Mouse (Mus musculus) midbrain, embryonic 15.5 days (tissue): ENCODE results near the gene Adipoq. TPM values are rescaled to one million over a fixed set of nuclear protein-coding genes. Genes with fewer than 3 reads are reported as not detected.
A peak's percentile ranks its signal among the peaks of the same experiment; 100 is the strongest.

Experiments used
- ATAC-seq: fragments of 200-750 bp; cut with Nextera tagmentation; replicated peaks from 2 replicates; pipeline ENCODE4 v1.8.0; 2017; ENCODE audit warnings: moderate TSS enrichment
- H3K27ac ChIP-seq: fragments of 300-500 bp; sonication (generic); 2 replicates; pipeline ENCODE4 v1.5.1; 2015; ENCODE audit warnings: mild to moderate bottlenecking, inconsistent platforms
- H3K27me3 ChIP-seq: fragments of 300-500 bp; sonication (generic); replicated peaks from 2 replicates; pipeline ENCODE4 v1.6.1; 2015; ENCODE audit warnings: inconsistent platforms
- H3K36me3 ChIP-seq: fragments of 300-500 bp; sonication (generic); replicated peaks from 2 replicates; pipeline ENCODE4 v1.6.1; 2015; ENCODE audit warnings: inconsistent platforms
- H3K4me1 ChIP-seq: fragments of 300-500 bp; sonication (generic); 2 replicates; pipeline ENCODE4 v1.6.1; 2015; ENCODE audit warnings: inconsistent platforms
- H3K4me2 ChIP-seq: fragments of 300-500 bp; sonication (generic); 2 replicates; pipeline ENCODE4 v1.6.1; 2015; ENCODE audit warnings: inconsistent platforms, mild to moderate bottlenecking, moderate library complexity
- H3K4me3 ChIP-seq: fragments of 300-500 bp; sonication (generic); 2 replicates; pipeline ENCODE4 v1.5.1; 2015; ENCODE audit warnings: mild to moderate bottlenecking, inconsistent platforms
- H3K9ac ChIP-seq: fragments of 300-500 bp; sonication (generic); 2 replicates; pipeline ENCODE4 v1.6.1; 2015; ENCODE audit warnings: mild to moderate bottlenecking, inconsistent platforms
- H3K9me3 ChIP-seq: fragments of 300-500 bp; sonication (generic); 2 replicates; pipeline ENCODE4 v1.6.1; 2016; ENCODE audit warnings: inconsistent platforms
- WGBS: fragments of 180-500 bp; shearing (Covaris S2); methylation state at CpG from one replicate; pipeline ENCODE4 v1.1.7; 2015; ENCODE audit warnings: mixed read lengths; 5-methylcytosine and 5-hydroxymethylcytosine counted together
- polyA plus RNA-seq: library from polyadenylated mRNA; unstranded; fragments of >200 nt; fragmentation: Nextera tagmentation; extraction: Ambion mirVana; gene quantifications from 2 replicates; pipeline ENCODE4 v1.2.1, GENCODE M21; 2015

The Adipoq gene
- polyA plus RNA-seq, 1 experiment from 2014 or later, result not detected

DNA sequence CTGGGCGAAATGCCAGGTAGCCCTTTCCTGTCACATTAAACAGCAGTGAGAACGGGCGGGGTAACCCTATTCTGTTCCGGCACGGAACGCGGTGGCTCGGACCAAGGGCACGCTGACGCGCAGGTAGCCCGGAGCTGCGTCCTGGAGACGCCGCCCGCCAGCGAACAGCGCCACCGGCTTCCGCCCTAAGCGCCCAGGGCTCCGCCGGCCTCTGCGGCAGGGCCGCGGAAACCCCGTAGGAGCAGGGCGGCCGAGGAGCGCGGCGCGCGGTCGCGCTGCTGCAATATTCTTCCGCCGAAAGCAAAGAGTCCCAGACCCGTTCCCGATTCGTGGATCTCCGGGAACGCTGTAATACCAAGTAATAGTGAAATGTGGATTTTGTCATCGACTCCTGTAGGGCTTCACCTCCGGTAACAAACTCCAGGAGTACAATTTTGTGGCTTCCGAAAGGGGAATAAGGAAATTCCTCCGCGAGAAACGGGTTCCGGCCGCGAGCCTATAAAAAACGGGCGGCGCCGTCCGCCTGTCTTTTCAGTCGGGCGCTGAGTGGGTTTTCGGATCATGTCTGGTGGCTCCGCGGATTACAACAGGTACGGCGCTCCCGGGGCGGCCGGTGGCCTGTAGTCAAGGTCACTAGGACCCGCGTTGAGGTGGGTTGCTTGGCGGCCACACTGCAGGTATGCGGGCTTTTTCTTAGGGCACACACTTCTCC, 38.9 kb upstream of the Adipoq start, which contains the start of gene Eif4a2:
Gene Eif4a2 (plus strand): TSS at position 214 of the 712 bp plus-strand sequence.
- WGBS, result under 1% methylated on average over 71 of the region's 71 CpGs
- 0 out of 2 replicates have a peak, but pooled peaks cover 3% of the 10 kb centered on the region for H3K27me3 ChIP-seq
- peak within 1 kb of the TSS; percentile 85 for H3K4me2 ChIP-seq
- ATAC-seq, result peak; percentile 93
- H3K4me3 ChIP-seq, result peak within 1 kb of the TSS; percentile 91
- H3K9me3 ChIP-seq, result no peaks in the 10 kb centered on the region
- peak within 1 kb of the TSS; percentile 98 for H3K27ac ChIP-seq
- peaks cover 39% of the 10 kb centered on the region for H3K4me1 ChIP-seq
- peaks cover 24% of the 10 kb centered on the region for H3K36me3 ChIP-seq
- peak within 1 kb of the TSS; percentile 100 for H3K9ac ChIP-seq

DNA sequence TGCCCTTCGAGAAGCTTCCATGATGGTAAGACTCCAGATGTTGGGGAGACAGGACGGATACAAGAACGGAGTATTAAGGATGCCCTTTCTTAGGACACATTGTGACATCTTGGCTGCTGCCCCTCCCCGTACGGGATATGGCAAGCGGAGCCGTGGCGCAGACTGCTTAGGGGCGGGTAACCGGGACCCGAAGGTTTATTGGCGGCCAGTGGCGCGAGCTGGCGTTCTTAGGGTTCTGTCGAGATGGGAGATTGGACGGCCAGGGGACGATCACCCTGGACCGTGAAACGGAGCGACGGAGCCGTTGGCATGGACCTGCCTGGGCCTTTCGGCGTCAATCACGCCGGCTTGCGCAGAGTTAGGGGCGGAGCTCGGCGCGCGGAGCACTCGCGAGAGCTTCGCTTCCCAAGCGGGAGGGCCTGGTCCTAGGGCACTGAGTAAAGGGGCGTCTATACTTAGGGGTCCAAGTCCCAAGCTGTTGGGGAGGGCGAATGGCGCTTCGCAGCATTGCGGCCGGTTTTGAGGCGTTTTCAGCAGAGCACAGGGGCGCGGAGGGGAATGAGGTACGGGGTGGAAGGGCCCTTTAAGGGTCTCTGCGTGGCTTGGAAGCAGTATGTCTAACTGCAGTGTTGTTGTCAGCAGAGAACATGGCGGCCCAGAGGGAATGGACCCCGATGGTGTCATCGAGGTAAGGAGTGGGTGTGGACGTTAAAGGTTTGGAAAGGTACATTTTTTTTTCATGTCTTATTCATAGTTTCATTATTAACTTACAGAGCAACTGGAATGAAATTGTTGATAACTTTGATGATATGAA, 38.2 kb upstream of the Adipoq start:
- Histone ChIP-seq H3K27ac (peak overlapping the region; percentile 98), H3K9ac (peak overlapping the region; percentile 100), H3K4me3 (peak overlapping the region; percentile 91), H3K36me3 (peaks cover 31% of the 10 kb centered on the region), H3K9me3 (no peaks in the 10 kb centered on the region), H3K4me1 (peaks cover 47% of the 10 kb centered on the region), H3K27me3 (0 out of 2 replicates have a peak, but pooled peaks cover 3% of the 10 kb centered on the region), H3K4me2 (peak overlapping the region; percentile 85)
- peak; percentile 92 for ATAC-seq
- WGBS, result under 1% methylated on average over 52 of the region's 52 CpGs

DNA sequence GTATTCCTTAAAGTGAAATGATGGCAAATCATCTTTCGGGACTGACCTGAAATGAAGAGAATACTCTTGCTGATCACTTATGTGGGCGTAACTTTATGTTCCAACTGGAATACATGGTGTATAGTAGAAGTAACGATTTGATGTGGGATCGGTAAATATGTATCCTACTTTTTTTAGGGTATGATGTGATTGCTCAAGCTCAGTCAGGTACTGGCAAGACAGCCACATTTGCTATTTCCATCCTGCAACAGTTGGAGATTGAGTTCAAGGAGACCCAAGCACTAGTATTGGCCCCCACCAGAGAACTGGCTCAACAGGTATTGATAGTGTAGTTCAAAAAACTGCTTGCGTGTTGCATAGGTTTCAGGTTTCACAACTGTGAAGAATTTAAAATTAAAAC, 37.4 kb upstream of the Adipoq start:
- Histone ChIP-seq H3K4me2 (peak overlapping the region; percentile 85), H3K4me1 (peaks cover 47% of the 10 kb centered on the region), H3K27me3 (0 out of 2 replicates have a peak, but pooled peaks cover 1% of the 10 kb centered on the region), H3K9ac (peak overlapping the region; percentile 100), H3K27ac (0 out of 2 replicates have a peak overlapping the region, but pooled peaks have one; percentile 98), H3K36me3 (peaks cover 33% of the 10 kb centered on the region), H3K4me3 (peak overlapping the region; percentile 91), H3K9me3 (no peaks in the 10 kb centered on the region)
- ATAC-seq, result no peak
- 6% methylated on average over 5 of the region's 5 CpGs for WGBS

DNA sequence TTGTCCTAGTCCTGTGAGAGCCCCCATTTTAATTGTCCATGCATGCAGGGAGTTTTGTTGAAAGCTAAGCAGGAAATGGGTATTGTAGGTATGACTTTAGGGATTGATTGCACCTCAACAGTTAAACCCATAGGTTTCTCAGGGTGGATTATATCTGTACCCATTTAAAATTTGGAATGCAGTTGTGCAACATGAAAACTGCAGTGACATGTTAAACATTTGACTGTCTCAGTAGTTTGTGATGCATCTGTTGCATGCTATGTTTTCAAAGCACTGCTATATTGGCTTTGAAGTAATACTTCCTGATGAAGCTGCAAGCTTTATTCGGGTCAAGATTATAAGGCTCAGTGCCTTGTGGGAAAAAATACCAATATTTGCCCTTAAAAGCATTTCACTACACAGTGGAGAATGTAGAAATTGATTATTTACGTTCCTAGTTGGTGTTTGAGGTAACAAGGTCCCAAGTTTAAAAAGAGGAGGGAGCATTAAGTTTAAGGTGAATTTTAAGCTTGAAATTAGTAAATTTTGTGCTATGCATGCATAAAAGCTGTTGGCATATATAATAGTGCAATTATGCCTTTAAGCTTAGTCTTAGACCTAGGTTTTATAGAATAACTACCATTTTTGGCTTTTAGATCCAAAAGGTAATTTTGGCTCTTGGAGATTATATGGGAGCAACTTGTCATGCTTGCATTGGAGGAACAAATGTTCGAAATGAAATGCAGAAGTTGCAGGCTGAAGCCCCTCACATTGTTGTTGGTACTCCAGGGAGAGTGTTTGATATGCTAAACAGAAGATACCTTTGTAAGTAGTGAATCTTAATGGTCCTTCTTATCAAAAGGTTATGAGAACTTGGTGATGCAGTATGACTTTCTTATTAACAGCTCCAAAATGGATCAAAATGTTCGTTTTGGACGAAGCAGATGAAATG, 36.7 kb upstream of the Adipoq start:
- no peak for ATAC-seq
- Histone ChIP-seq H3K4me1 (peaks cover 47% of the 10 kb centered on the region), H3K9ac (peak overlapping the region; percentile 100; the same call in 1 of the 2 replicates), H3K27me3 (no peaks in the 10 kb centered on the region), H3K9me3 (no peaks in the 10 kb centered on the region), H3K4me3 (peak overlapping the region; percentile 91), H3K36me3 (peaks cover 40% of the 10 kb centered on the region), H3K4me2 (peak overlapping the region; percentile 85), H3K27ac (no peak overlapping the region)
- WGBS, result 55% methylated on average over 5 of the region's 5 CpGs

DNA sequence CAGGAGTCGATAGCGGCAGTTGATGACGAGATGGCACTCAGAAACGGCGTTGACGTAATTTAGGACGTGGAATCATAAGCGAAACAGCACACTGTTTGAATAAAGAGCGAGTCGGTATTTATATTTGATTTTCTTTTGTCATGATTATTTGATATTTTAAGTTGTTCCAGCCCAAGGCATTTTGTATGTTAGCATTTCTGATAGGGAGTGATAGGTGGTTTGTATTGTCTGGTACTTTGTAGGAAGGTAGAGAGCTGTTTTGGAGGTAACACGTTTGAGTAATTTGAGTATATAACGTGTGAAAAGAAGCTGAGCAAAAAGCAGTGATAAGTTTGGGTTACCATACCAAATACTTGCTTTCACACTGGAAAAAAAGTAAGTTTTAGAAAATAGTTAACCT, 34.0 kb upstream of the Adipoq start:
- Histone ChIP-seq H3K27me3 (no peaks in the 10 kb centered on the region), H3K4me2 (no peak overlapping the region), H3K9ac (no peak overlapping the region), H3K27ac (no peak overlapping the region), H3K9me3 (no peaks in the 10 kb centered on the region), H3K36me3 (peaks cover 51% of the 10 kb centered on the region), H3K4me3 (no peak overlapping the region), H3K4me1 (peaks cover 45% of the 10 kb centered on the region)
- WGBS, result 82% methylated on average over 12 of the region's 12 CpGs
- no peak for ATAC-seq

DNA sequence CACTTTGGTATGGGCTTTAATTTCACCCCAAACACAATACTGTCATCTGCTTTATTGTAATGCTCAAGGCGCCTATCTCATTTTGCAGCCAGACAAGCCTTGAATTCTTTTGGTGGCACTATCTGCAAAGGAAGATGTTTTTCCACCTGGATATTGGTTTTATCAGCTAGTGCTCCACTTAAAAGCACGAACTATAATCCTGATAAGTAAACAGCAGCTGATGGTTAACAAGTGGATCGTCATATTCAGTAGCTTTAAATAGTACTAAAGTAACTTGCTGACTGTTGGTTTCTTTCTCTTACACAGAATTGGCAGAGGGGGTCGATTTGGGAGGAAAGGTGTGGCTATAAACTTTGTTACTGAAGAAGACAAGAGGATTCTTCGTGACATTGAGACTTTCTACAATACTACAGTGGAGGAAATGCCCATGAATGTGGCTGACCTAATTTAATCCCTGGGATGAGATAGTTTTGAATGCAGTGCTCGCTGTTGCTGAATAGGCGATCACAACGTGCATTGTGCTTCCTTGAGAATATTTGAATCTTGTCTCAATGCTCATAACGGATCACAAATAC, 33.4 kb upstream of the Adipoq start:
- no peak overlapping the region for H3K9ac ChIP-seq
- no peaks in the 10 kb centered on the region for H3K9me3 ChIP-seq
- peaks cover 45% of the 10 kb centered on the region for H3K4me1 ChIP-seq
- ATAC-seq, result no peak
- H3K4me2 ChIP-seq, result no peak overlapping the region
- H3K4me3 ChIP-seq, result no peak overlapping the region
- H3K36me3 ChIP-seq, result peaks cover 52% of the 10 kb centered on the region
- 52% methylated on average over 9 of the region's 9 CpGs for WGBS
- no peak overlapping the region for H3K27ac ChIP-seq
- H3K27me3 ChIP-seq, result no peaks in the 10 kb centered on the region

DNA sequence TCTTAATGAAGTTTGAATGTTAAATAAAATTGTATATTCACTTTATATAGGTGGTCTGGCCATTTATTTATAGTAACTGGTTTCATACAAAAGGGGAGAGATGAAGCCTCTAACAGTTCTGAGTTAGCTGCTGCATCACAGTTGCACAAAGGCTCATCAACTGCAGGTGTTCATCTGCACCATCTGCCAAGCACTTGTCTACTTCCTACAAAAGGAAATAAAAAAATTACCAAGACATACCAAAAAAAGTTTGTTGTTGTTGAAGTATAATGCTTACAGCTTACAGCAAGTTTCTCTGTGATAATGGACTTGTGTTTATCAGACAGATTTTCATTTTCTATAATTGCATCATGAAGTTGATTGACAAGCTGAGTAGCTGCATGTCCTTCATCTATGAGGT, 32.4 kb upstream of the Adipoq start:
- no peaks in the 10 kb centered on the region for H3K27me3 ChIP-seq
- H3K4me1 ChIP-seq, result peaks cover 43% of the 10 kb centered on the region
- no peak for ATAC-seq
- H3K36me3 ChIP-seq, result peaks cover 51% of the 10 kb centered on the region
- no peak overlapping the region for H3K9ac ChIP-seq
- no peaks in the 10 kb centered on the region for H3K9me3 ChIP-seq
- no peak overlapping the region for H3K4me2 ChIP-seq
- no peak overlapping the region for H3K4me3 ChIP-seq
- H3K27ac ChIP-seq, result no peak overlapping the region

DNA sequence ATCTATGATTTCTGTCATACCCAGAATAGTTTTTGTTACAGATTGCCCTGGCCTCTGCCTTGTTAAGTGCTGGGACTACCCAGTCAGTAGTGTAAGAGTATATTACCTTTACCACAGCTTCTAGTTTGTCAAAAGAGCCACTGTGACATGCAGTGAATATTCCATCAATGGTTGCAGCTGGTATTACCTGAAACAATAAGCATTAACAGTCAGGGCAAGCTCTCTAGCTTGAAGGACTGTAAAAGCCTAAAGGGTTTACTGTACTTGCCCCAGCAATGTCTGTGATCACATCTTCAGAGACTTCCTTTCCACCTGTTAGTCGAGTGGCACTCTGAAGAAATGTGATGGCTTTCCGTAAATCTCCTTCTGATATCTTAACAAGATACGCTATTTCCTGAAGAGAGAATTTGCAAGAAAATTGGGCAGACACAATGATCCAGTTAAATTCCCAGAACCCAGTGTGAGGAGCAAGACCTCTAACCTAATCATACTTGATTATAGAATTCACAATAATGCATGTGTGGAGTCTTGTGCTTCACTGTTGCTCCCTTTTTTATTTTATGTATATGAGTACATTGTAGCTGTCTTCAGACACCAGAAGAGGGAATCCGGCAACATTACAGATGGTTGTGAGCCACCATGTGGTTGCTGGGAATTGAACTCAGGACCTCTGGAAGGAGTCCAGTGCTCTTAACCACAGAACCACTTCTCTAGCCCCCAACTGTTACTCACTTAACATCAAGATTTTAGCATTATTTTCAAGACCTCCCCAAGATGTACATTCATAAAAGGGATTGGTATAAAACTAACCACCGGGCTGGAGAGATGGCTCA, 31.8 kb upstream of the Adipoq start:
- Histone ChIP-seq H3K36me3 (peaks cover 45% of the 10 kb centered on the region), H3K4me2 (no peak overlapping the region), H3K4me1 (peaks cover 36% of the 10 kb centered on the region), H3K4me3 (no peak overlapping the region), H3K27ac (no peak overlapping the region), H3K9me3 (no peaks in the 10 kb centered on the region), H3K27me3 (no peaks in the 10 kb centered on the region), H3K9ac (no peak overlapping the region)
- 74% methylated on average over 5 of the region's 5 CpGs for WGBS
- no peak; the same call in 1 of the 2 replicates for ATAC-seq

DNA sequence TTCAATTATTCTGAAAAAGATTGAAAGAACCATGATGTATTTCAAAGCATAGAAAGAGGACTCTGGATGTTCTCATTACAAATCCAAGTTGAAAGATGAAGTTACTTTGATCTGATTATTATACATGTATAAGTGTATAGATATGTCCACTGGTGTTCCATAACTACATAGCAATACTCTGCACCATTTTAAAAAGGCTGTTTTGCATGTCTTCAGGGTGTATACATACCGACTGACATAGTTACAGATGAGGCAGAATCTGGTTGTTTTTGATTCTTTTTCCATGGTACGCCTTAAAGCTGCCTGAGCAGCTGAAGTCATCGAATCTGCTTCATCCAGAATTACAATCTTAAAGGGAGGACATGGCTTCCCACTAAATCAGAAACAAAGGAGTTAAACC, 30.9 kb upstream of the Adipoq start:
- H3K4me2 ChIP-seq, result no peak overlapping the region
- ATAC-seq, result no peak
- no peak overlapping the region for H3K27ac ChIP-seq
- H3K9me3 ChIP-seq, result no peaks in the 10 kb centered on the region
- 87% methylated on average over 3 of the region's 3 CpGs for WGBS
- no peaks in the 10 kb centered on the region for H3K27me3 ChIP-seq
- no peak overlapping the region for H3K4me3 ChIP-seq
- H3K4me1 ChIP-seq, result peaks cover 27% of the 10 kb centered on the region
- no peak overlapping the region for H3K9ac ChIP-seq
- H3K36me3 ChIP-seq, result peaks cover 43% of the 10 kb centered on the region

DNA sequence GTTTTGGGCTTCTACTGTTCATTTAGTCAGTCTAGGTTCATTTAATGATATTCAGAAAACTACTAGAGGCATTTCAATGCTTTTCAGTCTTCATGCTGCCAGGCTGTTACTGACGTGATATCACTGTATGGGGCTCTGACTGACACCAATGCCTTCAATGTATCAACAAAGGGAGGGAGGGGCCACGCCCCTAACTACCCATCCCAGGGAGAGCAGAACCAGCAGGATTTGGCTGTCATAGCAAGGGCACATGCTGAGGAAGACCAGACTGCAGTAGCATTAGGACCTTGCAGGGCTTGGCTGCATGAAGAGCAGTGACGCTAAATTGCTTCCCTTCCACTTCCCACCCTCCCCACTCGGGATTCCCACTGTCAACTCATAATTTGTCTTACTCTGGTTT, 29.2 kb upstream of the Adipoq start:
- Histone ChIP-seq H3K36me3 (peaks cover 33% of the 10 kb centered on the region), H3K4me1 (peaks cover 10% of the 10 kb centered on the region), H3K4me3 (no peak overlapping the region), H3K27me3 (no peaks in the 10 kb centered on the region), H3K27ac (no peak overlapping the region), H3K4me2 (no peak overlapping the region), H3K9ac (no peak overlapping the region), H3K9me3 (no peaks in the 10 kb centered on the region)
- WGBS, result 66% methylated on average over 4 of the region's 4 CpGs
- ATAC-seq, result no peak

DNA sequence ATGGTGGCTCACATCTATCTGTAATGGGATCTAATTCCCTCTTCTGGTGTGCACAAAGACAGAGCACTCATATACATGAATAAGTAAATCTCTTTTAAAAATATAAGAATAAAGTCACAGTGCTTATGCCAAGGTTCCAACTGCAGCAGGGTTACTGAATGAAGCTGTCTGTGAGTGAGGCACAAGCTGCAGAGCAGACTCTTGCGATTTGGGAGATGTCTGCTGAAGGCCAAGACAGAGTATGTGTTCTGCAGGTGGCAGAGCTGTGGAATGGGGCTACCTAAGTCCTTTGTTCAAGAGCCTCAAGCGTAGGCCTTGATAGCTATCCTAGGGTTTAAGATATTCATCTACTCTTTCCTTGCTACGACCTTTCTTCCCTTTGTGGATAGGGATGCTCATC, 23.9 kb upstream of the Adipoq start:
- Histone ChIP-seq H3K9me3 (no peaks in the 10 kb centered on the region), H3K4me3 (no peak overlapping the region), H3K27ac (no peak overlapping the region), H3K9ac (no peak overlapping the region), H3K4me1 (peaks cover 10% of the 10 kb centered on the region), H3K4me2 (no peak overlapping the region), H3K36me3 (peaks cover 6% of the 10 kb centered on the region; the same call in 1 of the 2 replicates), H3K27me3 (no peaks in the 10 kb centered on the region)
- ATAC-seq, result no peak
- WGBS, result 94% methylated on average over 3 of the region's 3 CpGs
